Mouse (Mus musculus) hindbrain, embryonic 12.5 days (tissue): ENCODE results near the gene Olfr1408. TPM values are rescaled to one million over a fixed set of nuclear protein-coding genes. Genes with fewer than 3 reads are reported as not detected.

Experiments
- ATAC-seq: fragments of 200-750 bp; cut with Nextera tagmentation; 2 replicates; pipeline ENCODE4 v1.8.0; 2017; ENCODE audit warnings: moderate TSS enrichment; ENCODE audit not compliant: low FRiP score
- H3K27ac ChIP-seq: fragments of 300-500 bp; sonication (generic); 2 replicates; pipeline ENCODE4 v1.5.1; 2016; ENCODE audit warnings: mild to moderate bottlenecking
- H3K27me3 ChIP-seq: fragments of 300-500 bp; sonication (generic); 2 replicates; pipeline ENCODE4 v1.6.1; 2016; ENCODE audit warnings: mild to moderate bottlenecking
- H3K36me3 ChIP-seq: fragments of 300-500 bp; sonication (generic); 2 replicates; pipeline ENCODE4 v1.6.1; 2016; ENCODE audit warnings: mild to moderate bottlenecking
- H3K4me1 ChIP-seq: fragments of 300-500 bp; sonication (generic); 2 replicates; pipeline ENCODE4 v1.6.1; 2016
- H3K4me2 ChIP-seq: fragments of 300-500 bp; sonication (generic); replicated peaks from 2 replicates; pipeline ENCODE4 v1.6.1; 2016; ENCODE audit warnings: mild to moderate bottlenecking
- H3K4me3 ChIP-seq: fragments of 300-500 bp; sonication (generic); 2 replicates; pipeline ENCODE4 v1.5.1; 2016; ENCODE audit warnings: mild to moderate bottlenecking
- H3K9ac ChIP-seq: fragments of 300-500 bp; sonication (generic); 2 replicates; pipeline ENCODE4 v1.6.1; 2016; ENCODE audit warnings: mild to moderate bottlenecking, moderate library complexity
- H3K9me3 ChIP-seq: fragments of 300-500 bp; sonication (generic); replicated peaks from 2 replicates; pipeline ENCODE4 v1.6.1; 2016; ENCODE audit warnings: mild to moderate bottlenecking
- WGBS: fragments of 180-500 bp; shearing (Covaris S2); methylation state at CpG from one replicate; pipeline ENCODE4 v1.1.7; 2016; 5-methylcytosine and 5-hydroxymethylcytosine counted together
- polyA plus RNA-seq: library from polyadenylated mRNA; unstranded; fragments of >200 nt; fragmentation: Nextera tagmentation; extraction: Ambion mirVana; gene quantifications from 2 replicates; pipeline ENCODE4 v1.2.1, GENCODE M21; 2016

Gene Olfr1408
- polyA plus RNA-seq: not detected in 2 replicates

DNA sequence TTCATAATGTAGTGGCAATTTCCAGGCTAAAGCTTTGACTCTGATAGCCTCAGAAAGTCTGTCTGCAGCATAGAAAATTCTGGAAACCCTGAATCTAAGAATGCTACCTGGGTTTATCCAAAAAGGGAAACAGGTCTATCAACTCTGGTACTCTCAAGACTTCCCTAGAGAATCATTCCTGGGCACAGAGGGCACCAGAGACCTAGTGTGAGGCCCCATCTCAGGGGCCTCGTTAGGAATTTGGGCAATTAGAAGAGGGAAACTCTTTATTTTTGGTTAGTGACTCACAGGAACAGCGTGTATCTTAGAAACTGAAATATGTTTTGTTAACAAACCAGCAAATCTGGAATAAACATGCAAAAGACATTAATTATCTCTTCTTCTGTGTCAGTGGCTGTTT, at the start of gene Olfr1408:
Gene Olfr1408 (minus strand): TSS at position 101 of the 400 bp plus-strand sequence.
- H3K4me3 ChIP-seq: no peak within 1 kb of the TSS
- no peaks in the 10 kb centered on the region for H3K9me3 ChIP-seq
- H3K27ac ChIP-seq: no peak within 1 kb of the TSS
- no peaks in the 10 kb centered on the region for H3K4me1 ChIP-seq
- no peaks in the 10 kb centered on the region for H3K27me3 ChIP-seq
- 76% methylated on average over 2 of the region's 2 CpGs for WGBS
- no peak within 1 kb of the TSS for H3K4me2 ChIP-seq
- no peaks in the 10 kb centered on the region for H3K36me3 ChIP-seq
- ATAC-seq: no peak
- no peak within 1 kb of the TSS for H3K9ac ChIP-seq

DNA sequence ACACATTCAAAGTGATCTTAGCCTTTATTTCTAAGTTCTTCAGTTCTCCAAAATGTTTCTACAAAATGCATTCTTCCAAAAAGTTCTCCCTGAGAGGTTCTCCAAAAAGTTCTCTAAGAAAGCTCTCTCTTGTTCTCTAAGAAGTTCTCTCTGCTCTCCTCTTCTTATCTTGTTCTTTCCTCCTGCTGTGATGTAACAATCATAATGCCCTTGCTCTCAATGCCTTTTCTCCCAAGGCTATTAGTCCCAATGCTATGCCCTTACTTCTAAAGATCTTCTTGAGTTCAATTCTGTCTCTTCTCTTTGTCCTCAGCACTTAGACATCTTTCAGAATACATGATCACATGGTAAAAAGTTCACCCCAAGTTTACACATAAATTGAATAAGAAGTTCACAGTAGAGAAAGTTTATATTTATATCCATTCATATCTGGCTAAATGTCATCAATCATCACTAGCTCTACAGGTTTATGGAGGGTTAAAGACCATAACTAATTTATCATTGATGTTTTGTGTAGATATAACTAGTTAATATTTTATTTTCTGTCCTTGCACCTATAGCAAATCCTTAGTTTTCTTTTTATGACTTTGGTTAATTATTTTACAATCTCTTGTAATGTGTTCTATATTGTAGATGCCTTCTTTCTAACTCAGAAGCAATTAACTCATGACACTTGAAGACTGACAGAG, 37.1 kb upstream of the Olfr1408 start:
- Histone ChIP-seq H3K4me1 (no peaks in the 10 kb centered on the region), H3K4me2 (no peak overlapping the region), H3K9ac (no peak overlapping the region), H3K27me3 (no peaks in the 10 kb centered on the region), H3K4me3 (no peak overlapping the region), H3K9me3 (no peaks in the 10 kb centered on the region), H3K36me3 (no peaks in the 10 kb centered on the region), H3K27ac (no peak overlapping the region)
- ATAC-seq: no peak

Other genes starting within 250 kb of the Olfr1408 start
- not detected in 2 replicates for gene Apcs, start 242.3 kb downstream of the Olfr1408 start, polyA plus RNA-seq
- gene Olfr16, start 187.0 kb downstream of the Olfr1408 start, polyA plus RNA-seq: not detected in 2 replicates
- gene Olfr1406, start 53.3 kb upstream of the Olfr1408 start, polyA plus RNA-seq: not detected in 2 replicates
- not detected in 2 replicates for gene Olfr218, start 60.4 kb upstream of the Olfr1408 start, polyA plus RNA-seq
- not detected in 2 replicates for gene Olfr1404, start 75.0 kb upstream of the Olfr1408 start, polyA plus RNA-seq
- gene Fcer1a, start 89.8 kb upstream of the Olfr1408 start, polyA plus RNA-seq: not detected in 2 replicates
- not detected in 2 replicates for gene Olfr418, start 128.6 kb upstream of the Olfr1408 start, polyA plus RNA-seq
- gene Mptx2, start 140.4 kb upstream of the Olfr1408 start, polyA plus RNA-seq: not detected in 2 replicates
- gene Ackr1, start 196.4 kb upstream of the Olfr1408 start, polyA plus RNA-seq: 7.8 and 9.3 TPM in 2 replicates
- 3.2 and 3.9 TPM in 2 replicates for gene Aim2, start 213.5 kb upstream of the Olfr1408 start, polyA plus RNA-seq
- 20.1 and 25.7 TPM in 2 replicates for gene Cadm3, start 230.3 kb upstream of the Olfr1408 start, polyA plus RNA-seq